8 mouse cellular contexts compared by ENCODE assay signal in the genomic region with DNA sequence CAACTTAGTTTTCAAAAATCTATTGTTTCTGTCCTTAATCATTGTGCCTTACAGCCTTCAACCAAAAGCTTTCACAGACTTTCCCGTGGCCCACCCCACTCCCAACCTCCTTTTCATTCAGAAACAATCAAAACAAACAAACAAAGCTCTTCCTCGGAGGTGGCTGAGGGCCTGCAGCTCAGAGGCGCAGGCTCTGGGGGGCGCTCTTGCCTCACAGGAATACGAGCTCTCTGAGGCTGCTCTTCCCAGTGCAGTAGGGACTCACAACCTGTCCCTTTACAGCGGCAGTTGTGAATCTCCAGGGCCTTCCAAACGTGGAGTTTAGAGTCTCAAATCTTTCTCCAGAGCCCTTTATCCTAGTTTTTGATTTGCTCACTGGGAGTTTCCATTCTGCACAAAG.
DNase-seq lines count a peak whose midpoint lies in the region; ATAC-seq and TF ChIP-seq lines count a peak whose summit lies in the region.

No protein-coding gene starts in this region.

- H3K27me3 ChIP-seq in heart, embryonic 11.5 days (ENCODE audit: control insufficient read depth, insufficient read depth, low read length), result no peaks in the 10 kb centered on the region
- H3K27me3 ChIP-seq in intestine, postnatal 0 days (replicated peaks; ENCODE audit: control insufficient read depth, insufficient read depth, low read length), result no peaks in the 10 kb centered on the region
- no peaks in the 10 kb centered on the region for H3K27me3 ChIP-seq in limb, embryonic 10.5 days (ENCODE audit: low read depth, poor library complexity, severe bottlenecking)
- H3K27me3 ChIP-seq in midbrain, embryonic 16.5 days (ENCODE audit: control insufficient read depth, insufficient read depth, low read depth, low read length), result no peaks in the 10 kb centered on the region

- no peaks in the 10 kb centered on the region for H3K36me3 ChIP-seq in heart, embryonic 11.5 days (ENCODE audit: control insufficient read depth, insufficient read depth, low read length)
- no peaks in the 10 kb centered on the region for H3K36me3 ChIP-seq in intestine, postnatal 0 days (ENCODE audit: control insufficient read depth, insufficient read depth)
- peaks cover 7% of the 10 kb centered on the region; the same call in 1 of the 2 replicates for H3K36me3 ChIP-seq in limb, embryonic 10.5 days
- no peaks in the 10 kb centered on the region for H3K36me3 ChIP-seq in midbrain, embryonic 16.5 days (ENCODE audit: control insufficient read depth, insufficient read depth, low read length)

- H3K27ac ChIP-seq in heart, embryonic 11.5 days (ENCODE audit: low read depth, low read length), result no peak overlapping the region
- H3K27ac ChIP-seq in intestine, postnatal 0 days (ENCODE audit: low read depth, low read length), result no peak overlapping the region
- no peak overlapping the region for H3K27ac ChIP-seq in limb, embryonic 10.5 days
- H3K27ac ChIP-seq in midbrain, embryonic 16.5 days (ENCODE audit: low read length), result no peak overlapping the region

- 14% methylated on average over 7 of the region's 7 CpGs for WGBS in heart, embryonic 11.5 days (ENCODE audit: insufficient replicate concordance)
- WGBS in intestine, postnatal 0 days, result 17% methylated on average over 7 of the region's 7 CpGs
- 21% methylated on average over 7 of the region's 7 CpGs for WGBS in limb, embryonic 10.5 days
- 8% methylated on average over 7 of the region's 7 CpGs for WGBS in midbrain, embryonic 16.5 days

- TF ChIP-seq CTCF in intestine, postnatal 0 days (IDR thresholded peaks at IDR 0.05; ENCODE audit: low read depth), result peak; percentile 95

- DNase-seq in heart, adult 8-10 months (ENCODE audit: low spot score), result peak; percentile 57
- peak; percentile 86 for DNase-seq in cerebellum, adult 9-11 months
- DNase-seq in frontal cortex, postnatal 36 days (ENCODE audit: low spot score in 2 of 2), result peak; percentile 75 to 76
- peak; percentile 69 for DNase-seq in limb, embryonic 10.5 days (ENCODE audit: low spot score)
- peak; percentile 54 to 82 for DNase-seq in spleen, postnatal 10 days (ENCODE audit: low spot score in 2 of 2)

- H3K9ac ChIP-seq in heart, embryonic 11.5 days (ENCODE audit: low read depth, low read length), result no peak overlapping the region
- H3K9ac ChIP-seq in intestine, postnatal 0 days (ENCODE audit: low read depth, low read length), result no peak overlapping the region
- H3K9ac ChIP-seq in midbrain, embryonic 16.5 days (ENCODE audit: low read depth, low read length), result no peak overlapping the region

- peaks cover 14% of the 10 kb centered on the region for H3K4me1 ChIP-seq in heart, embryonic 11.5 days (ENCODE audit: control insufficient read depth, insufficient read depth, low read length)
- no peaks in the 10 kb centered on the region; the same call in 1 of the 2 replicates for H3K4me1 ChIP-seq in intestine, postnatal 0 days (replicated peaks; ENCODE audit: control insufficient read depth, insufficient read depth, low read length)
- H3K4me1 ChIP-seq in limb, embryonic 10.5 days, result peaks cover 3% of the 10 kb centered on the region; the same call in 1 of the 2 replicates
- H3K4me1 ChIP-seq in midbrain, embryonic 16.5 days (ENCODE audit: control insufficient read depth, insufficient read depth, low read length), result no peaks in the 10 kb centered on the region

- H3K9me3 ChIP-seq in heart, embryonic 11.5 days (replicated peaks; ENCODE audit: control insufficient read depth, low read length), result no peaks in the 10 kb centered on the region
- no peaks in the 10 kb centered on the region for H3K9me3 ChIP-seq in intestine, postnatal 0 days (ENCODE audit: control insufficient read depth)
- H3K9me3 ChIP-seq in limb, embryonic 10.5 days (replicated peaks), result no peaks in the 10 kb centered on the region
- H3K9me3 ChIP-seq in midbrain, embryonic 16.5 days (replicated peaks; ENCODE audit: control insufficient read depth, low read length, poor library complexity, severe bottlenecking), result no peaks in the 10 kb centered on the region

- no peak overlapping the region for H3K4me3 ChIP-seq in heart, embryonic 11.5 days (ENCODE audit: low read depth, low read length)
- no peak overlapping the region for H3K4me3 ChIP-seq in intestine, postnatal 0 days (ENCODE audit: low read depth, low read length)
- H3K4me3 ChIP-seq in limb, embryonic 10.5 days, result no peak overlapping the region
- H3K4me3 ChIP-seq in midbrain, embryonic 16.5 days (ENCODE audit: low read depth, low read length), result no peak overlapping the region

- H3K4me2 ChIP-seq in heart, embryonic 11.5 days, result no peak overlapping the region
- no peak overlapping the region for H3K4me2 ChIP-seq in intestine, postnatal 0 days (replicated peaks; ENCODE audit: low read depth)
- H3K4me2 ChIP-seq in midbrain, embryonic 16.5 days (ENCODE audit: low read length), result no peak overlapping the region

- ATAC-seq in heart, embryonic 11.5 days (replicated peaks; ENCODE audit: insufficient number of reproducible peaks, low FRiP score, low TSS enrichment), result no peak
- no peak for ATAC-seq in intestine, postnatal 0 days
- ATAC-seq in midbrain, embryonic 16.5 days, result peak; percentile 78; the same call in 1 of the 2 replicates
